Mouse (Mus musculus): ENCODE results near the gene Zfp865.

Gene Zfp865

DNA sequence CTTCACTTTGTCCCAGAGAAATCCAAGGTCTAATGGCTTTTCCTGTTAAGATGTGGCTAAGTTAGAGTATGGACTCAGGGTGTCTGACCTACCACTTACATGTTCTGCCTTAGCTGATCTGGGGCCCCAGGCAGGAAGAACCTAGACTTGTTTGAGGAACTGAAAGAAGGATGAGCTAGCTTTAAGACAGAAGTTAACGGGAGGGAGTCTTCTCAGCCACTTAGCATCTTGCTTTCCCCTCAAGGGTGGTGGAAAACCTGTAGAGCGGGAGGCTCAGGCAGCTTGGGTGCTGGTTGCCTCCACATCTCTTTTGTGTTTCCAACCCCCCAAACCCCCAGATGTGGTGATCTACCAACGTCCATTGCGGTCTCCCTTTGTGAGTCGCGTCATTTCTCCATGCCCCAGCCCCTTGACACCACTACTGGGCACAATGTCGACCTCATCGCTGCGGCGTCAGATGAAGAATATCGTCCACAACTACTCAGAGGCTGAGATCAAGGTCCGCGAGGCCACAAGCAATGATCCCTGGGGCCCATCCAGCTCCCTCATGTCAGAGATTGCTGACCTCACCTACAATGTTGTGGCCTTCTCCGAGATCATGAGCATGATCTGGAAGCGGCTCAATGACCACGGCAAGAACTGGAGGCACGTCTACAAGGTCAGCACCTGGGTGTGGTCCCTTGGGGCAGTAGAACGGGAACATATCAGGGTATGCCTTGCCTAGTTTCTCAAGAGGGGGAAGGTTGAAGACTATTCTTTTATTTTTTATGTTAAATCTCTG is 63.3 kb downstream of the Zfp865 start:
- DNase-seq: peak; percentile 84

DNA sequence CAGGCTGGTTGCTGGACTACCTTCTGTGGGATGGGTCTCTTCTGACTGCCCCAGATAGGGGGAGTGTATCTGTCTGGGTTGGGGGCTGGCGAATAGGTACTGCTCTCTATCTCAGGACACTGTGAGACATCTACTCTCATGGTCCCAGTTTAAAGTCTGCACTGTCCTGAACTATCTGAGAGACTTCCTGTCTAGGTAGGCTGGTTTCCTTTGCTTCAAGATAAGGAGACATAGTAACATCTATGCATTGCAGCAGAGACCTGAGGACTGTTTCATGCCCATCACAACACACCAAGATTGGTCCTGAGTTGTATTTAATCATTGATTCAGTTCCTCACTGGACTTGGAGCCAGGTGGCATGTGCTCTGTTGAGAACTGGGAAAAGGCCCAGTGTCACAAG is 65.3 kb downstream of the Zfp865 start:
- no peak for DNase-seq
